Mouse (Mus musculus): ENCODE results near the gene Rabgap1l. TPM values are rescaled to one million over a fixed set of nuclear protein-coding genes. Genes with fewer than 3 reads are reported as not detected.

Rabgap1l gene
- polyA plus RNA-seq, 1 experiment from 2014 or later = 41.7 TPM

DNA sequence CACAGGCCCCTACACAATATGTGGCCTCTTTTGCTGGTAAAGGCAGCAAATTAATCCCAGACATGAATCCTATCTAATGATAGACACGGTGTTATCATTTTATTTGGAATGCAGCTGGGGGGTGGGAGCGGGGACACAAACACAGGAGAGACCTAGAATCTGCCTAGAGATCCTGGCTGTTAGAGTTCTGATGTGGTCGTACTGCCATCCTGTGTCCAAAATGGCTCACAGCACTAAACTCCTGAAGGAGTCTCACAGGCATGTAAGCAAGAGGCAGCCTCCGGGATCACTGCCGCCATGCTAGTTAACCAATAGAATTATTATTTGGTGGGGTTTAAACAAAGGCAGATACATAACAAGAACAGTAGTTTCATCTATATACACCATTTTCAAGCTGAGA is 608.5 kb downstream of the Rabgap1l start:
- Histone ChIP-seq H3K9me3 (ENCODE audit: control insufficient read depth, low read length) (no peaks in the 10 kb centered on the region), H3K4me2 (replicated peaks) (peak overlapping the region; percentile 18; the same call in 1 of the 2 replicates), H3K27ac (no peak overlapping the region), H3K27me3 (ENCODE audit: control insufficient read depth, insufficient read depth, low read length) (no peaks in the 10 kb centered on the region), H3K36me3 (replicated peaks; ENCODE audit: control insufficient read depth, insufficient read depth) (no peaks in the 10 kb centered on the region), H3K4me1 (replicated peaks; ENCODE audit: control insufficient read depth, insufficient read depth, low read length) (no peaks in the 10 kb centered on the region), H3K9ac (no peak overlapping the region), H3K4me3 (replicated peaks; ENCODE audit: low read length) (no peak overlapping the region)
- peak; percentile 92 for ATAC-seq (ENCODE audit: low FRiP score)
- WGBS = 18% methylated on average over 5 of the region's 5 CpGs
- DNase-seq (ENCODE audit: low spot score) = peak; percentile 83

- Histone ChIP-seq H3K9me3 (ENCODE audit: control insufficient read depth, low read length) (no peaks in the 10 kb centered on the region), H3K9ac (no peak overlapping the region), H3K27ac (no peak overlapping the region), H3K27me3 (ENCODE audit: control insufficient read depth, insufficient read depth, low read length) (no peaks in the 10 kb centered on the region), H3K4me3 (replicated peaks; ENCODE audit: low read length) (no peak overlapping the region), H3K4me1 (replicated peaks; ENCODE audit: control insufficient read depth, insufficient read depth, low read length) (no peaks in the 10 kb centered on the region), H3K36me3 (replicated peaks; ENCODE audit: control insufficient read depth, insufficient read depth) (no peaks in the 10 kb centered on the region), H3K4me2 (replicated peaks) (no peak overlapping the region)
- ATAC-seq (ENCODE audit: low FRiP score) = no peak
- DNase-seq (ENCODE audit: low spot score) = no peak
- WGBS = 82% methylated on average over 4 of the region's 4 CpGs
Measured at GRCm38 (mm10) chr1:160181216-160181615, 611.8 kb downstream of the Rabgap1l start.

- 63% methylated on average over 8 of the region's 8 CpGs for WGBS
- no peak for DNase-seq (ENCODE audit: low spot score)
Measured at GRCm38 (mm10) chr1:160176903-160177302, 616.1 kb downstream of the Rabgap1l start.

More at GRCm38 (mm10) chr1:160176903-160177302, 616.1 kb downstream of the Rabgap1l start:
- ATAC-seq (ENCODE audit: low FRiP score) = no peak
- Histone ChIP-seq H3K9ac (no peak overlapping the region), H3K4me3 (replicated peaks; ENCODE audit: low read length) (no peak overlapping the region), H3K4me1 (replicated peaks; ENCODE audit: control insufficient read depth, insufficient read depth, low read length) (no peaks in the 10 kb centered on the region), H3K9me3 (ENCODE audit: control insufficient read depth, low read length) (no peaks in the 10 kb centered on the region), H3K27ac (no peak overlapping the region), H3K27me3 (ENCODE audit: control insufficient read depth, insufficient read depth, low read length) (no peaks in the 10 kb centered on the region), H3K4me2 (replicated peaks) (no peak overlapping the region), H3K36me3 (replicated peaks; ENCODE audit: control insufficient read depth, insufficient read depth) (no peaks in the 10 kb centered on the region)

MicroRNAs within 50 kb of the gene (microRNA counts, 519-probe panel; counts per million panel counts)
- microRNA mmu-miR-1927 = not detected

Small RNAs within 50 kb of the gene (microRNA-seq; reads per million reads assigned to microRNA genes)
- gene Mir1927 = 2.9 reads per million, percentile 11 among the genes with 10 or more reads in this experiment

Other genes starting within 250 kb of the Rabgap1l start
- gene Rc3h1, start 113.2 kb upstream of the Rabgap1l start, polyA plus RNA-seq (2014; fragmentation: Nextera tagmentation; extraction: Ambion mirVana) = 7.7 and 9.1 TPM in 2 replicates
- 2.4 and 3.3 TPM in 2 replicates for gene Serpinc1, start 185.4 kb upstream of the Rabgap1l start, polyA plus RNA-seq (2014; fragmentation: Nextera tagmentation; extraction: Ambion mirVana)
- gene Zbtb37, start 241.6 kb upstream of the Rabgap1l start, polyA plus RNA-seq (2014; fragmentation: Nextera tagmentation; extraction: Ambion mirVana) = 16.3 and 18.6 TPM in 2 replicates

All from hindbrain, embryonic 14.5 days (tissue).